ENCODE assay signal across 22 mouse cellular contexts in the genomic region with DNA sequence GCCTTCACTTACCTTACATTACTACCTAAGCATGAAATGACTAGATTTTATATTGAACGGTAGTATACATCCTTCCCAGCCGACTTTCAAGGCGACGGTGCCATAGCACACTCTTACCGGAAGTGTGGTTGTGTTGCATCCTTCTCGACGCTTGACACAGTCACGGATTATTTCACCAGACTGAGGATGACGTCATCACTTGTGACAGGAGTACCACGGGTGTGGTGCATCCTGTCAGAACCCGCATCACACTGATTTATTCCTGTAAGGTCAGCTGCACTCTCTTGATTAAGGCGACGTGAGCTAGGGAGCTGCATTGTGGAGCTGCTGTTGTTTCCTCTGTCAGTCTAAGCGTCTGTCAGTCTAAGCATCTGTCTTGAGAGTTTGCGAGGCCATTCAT.
"Had no signal": no experiment of that assay in that cellular context is flagged by ENCODE, and none has a peak within 500 bp of the region (broad histone marks: within the 10 kb centered on the region; RNA-seq: fewer than 3 reads in every experiment).

No protein-coding gene starts in this region.

- ATAC-seq: liver, postnatal 0 days; lung, postnatal 0 days had no signal

- H3K4me3 ChIP-seq: layer of hippocampus, adult 2 months; left cerebral cortex, adult 2 months; limb, embryonic 12.5 days; limb, embryonic 15.5 days; neural tube, embryonic 12.5 days; neural tube, embryonic 15.5 days had no signal

- H3K27me3 ChIP-seq: limb, embryonic 12.5 days; limb, embryonic 15.5 days; neural tube, embryonic 12.5 days; neural tube, embryonic 15.5 days had no signal

- H3K9me3 ChIP-seq: limb, embryonic 12.5 days; limb, embryonic 15.5 days; neural tube, embryonic 12.5 days; neural tube, embryonic 15.5 days had no signal

- H3K36me3 ChIP-seq: limb, embryonic 12.5 days; limb, embryonic 15.5 days; neural tube, embryonic 12.5 days; neural tube, embryonic 15.5 days had no signal

- H3K9ac ChIP-seq: limb, embryonic 12.5 days; limb, embryonic 15.5 days; liver, embryonic 14.5 days; liver, postnatal 0 days; lung, embryonic 14.5 days; neural tube, embryonic 12.5 days; neural tube, embryonic 15.5 days had no signal

- DNase-seq: kidney, adult 2 months; kidney, postnatal 25 days; layer of hippocampus, adult 9-11 months; left cerebral cortex, postnatal 4 days; liver, postnatal 0 days; lung, embryonic 14.5 days; midbrain, embryonic 14.5 days; right cerebral cortex, adult 18-20 months; right cerebral cortex, postnatal 14 days; right cerebral cortex, postnatal 4 days; thymus, postnatal 25 days had no signal

- H3K4me2 ChIP-seq: limb, embryonic 12.5 days; limb, embryonic 15.5 days; liver, embryonic 11.5 days; lung, embryonic 14.5 days; neural tube, embryonic 12.5 days; neural tube, embryonic 15.5 days had no signal

- H3K27ac ChIP-seq: kidney, postnatal 0 days; layer of hippocampus, adult 2 months; left cerebral cortex, adult 2 months; limb, embryonic 12.5 days; limb, embryonic 15.5 days; liver, embryonic 14.5 days; neural tube, embryonic 12.5 days; neural tube, embryonic 15.5 days; stomach, postnatal 0 days had no signal
